Mouse (Mus musculus): ENCODE measurements around the gene Snapc3.

- TF ChIP-seq POLR2A (IDR thresholded peaks at IDR 0.05; ENCODE audit: extremely low read depth, insufficient read depth, low read length) (no peak), CTCF (IDR thresholded peaks at IDR 0.05; ENCODE audit: low read depth, low read length) (no peak)
These were observed 10.2 kb downstream of the Snapc3 start for GRCm38 (mm10) chr4:83427696-83428095.
